Mouse (Mus musculus) megakaryocyte, embryonic 14.5 days (primary cell): Measurements from ENCODE around the gene H2-M1.

Source experiments
- FLI1 ChIP-seq: IDR thresholded peaks from 2 replicates; pipeline ENCODE4 v1.6.1; 2012; ENCODE audit warnings: low read length, inconsistent platforms, mixed read lengths
- GATA1 ChIP-seq: IDR thresholded peaks from 3 replicates; pipeline ENCODE4 v1.6.1; 2012; ENCODE audit warnings: mixed read lengths, low read length, inconsistent platforms, borderline replicate concordance

GRCm38 (mm10) chr17:36672119-36672518 is at the start of gene H2-M1:
- no peak for TF ChIP-seq GATA1
- no peak for TF ChIP-seq FLI1
